Mouse (Mus musculus) liver, embryonic 14.5 days (tissue): ENCODE measurements at regions not wholly inside any gene's neighbourhood (a gene's known extent, or its start where the extent isn't known, plus 50 kb on each side); places are given as distances from the start of the nearest gene placed in this dataset.

Source experiments
- CTCF ChIP-seq: IDR thresholded peaks from 2 replicates; pipeline ENCODE4 v1.5.1; 2016; ENCODE audit warnings: antibody characterized with exemption, low read depth, control low read depth
- EP300 ChIP-seq: IDR thresholded peaks from 2 replicates; pipeline ENCODE4 v1.6.1; 2016; ENCODE audit warnings: antibody characterized with exemption, low read depth

DNA sequence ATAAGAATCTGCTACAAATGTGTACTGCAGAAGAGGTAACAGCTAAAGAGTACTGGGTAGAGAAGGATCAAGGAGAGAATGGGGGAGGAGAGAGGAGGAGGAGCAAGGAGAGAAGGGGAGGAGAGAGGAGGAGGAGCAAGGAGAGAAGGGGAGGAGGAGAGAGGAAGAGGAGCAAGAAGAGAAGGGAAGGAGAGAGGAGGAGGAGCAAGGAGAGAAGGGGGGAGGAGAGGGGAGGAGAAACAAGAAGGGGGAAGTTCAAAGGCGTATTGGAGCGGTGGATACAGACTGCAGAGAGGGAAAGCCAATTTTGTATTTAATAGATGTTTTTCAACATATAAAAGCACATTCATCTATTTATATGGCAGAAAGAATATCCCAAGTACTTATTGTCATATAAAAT is 407.6 kb downstream of the Rnd3 start:
- TF ChIP-seq CTCF (no peak), EP300 (no peak)
